Mouse (Mus musculus) forelimb bud, embryonic 11.5 days (tissue): ENCODE measurements at regions not wholly inside any gene's neighbourhood (a gene's known extent, or its start where the extent isn't known, plus 50 kb on each side); places are given as distances from the start of the nearest gene placed in this dataset.

Experiments used
- DNase-seq: peaks from one replicate; pipeline ENCODE4 v3.0.0-alpha.2; 2012; ENCODE audit warnings: low read depth, low spot score

DNA sequence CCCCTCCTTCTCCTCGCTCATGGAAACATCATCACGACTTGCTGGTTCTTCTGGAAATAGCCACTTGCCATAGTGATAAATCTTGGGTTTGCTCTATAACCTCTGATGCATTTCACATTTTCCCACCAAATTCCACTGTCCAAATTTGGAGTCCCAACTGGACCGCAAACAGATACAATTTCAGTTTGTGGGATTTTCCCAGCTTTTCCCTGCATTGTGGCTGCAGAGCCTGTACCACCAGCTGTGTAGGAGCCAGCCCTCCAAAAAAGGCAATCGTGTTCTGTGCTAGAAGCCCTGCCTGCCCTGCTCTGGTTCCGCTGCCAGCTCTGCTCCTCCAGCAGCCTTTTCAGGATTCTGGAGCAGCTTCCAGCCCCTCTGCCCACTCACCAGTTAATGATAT, 291.4 kb downstream of the Gsdmc2 start:
- no peak for DNase-seq

DNA sequence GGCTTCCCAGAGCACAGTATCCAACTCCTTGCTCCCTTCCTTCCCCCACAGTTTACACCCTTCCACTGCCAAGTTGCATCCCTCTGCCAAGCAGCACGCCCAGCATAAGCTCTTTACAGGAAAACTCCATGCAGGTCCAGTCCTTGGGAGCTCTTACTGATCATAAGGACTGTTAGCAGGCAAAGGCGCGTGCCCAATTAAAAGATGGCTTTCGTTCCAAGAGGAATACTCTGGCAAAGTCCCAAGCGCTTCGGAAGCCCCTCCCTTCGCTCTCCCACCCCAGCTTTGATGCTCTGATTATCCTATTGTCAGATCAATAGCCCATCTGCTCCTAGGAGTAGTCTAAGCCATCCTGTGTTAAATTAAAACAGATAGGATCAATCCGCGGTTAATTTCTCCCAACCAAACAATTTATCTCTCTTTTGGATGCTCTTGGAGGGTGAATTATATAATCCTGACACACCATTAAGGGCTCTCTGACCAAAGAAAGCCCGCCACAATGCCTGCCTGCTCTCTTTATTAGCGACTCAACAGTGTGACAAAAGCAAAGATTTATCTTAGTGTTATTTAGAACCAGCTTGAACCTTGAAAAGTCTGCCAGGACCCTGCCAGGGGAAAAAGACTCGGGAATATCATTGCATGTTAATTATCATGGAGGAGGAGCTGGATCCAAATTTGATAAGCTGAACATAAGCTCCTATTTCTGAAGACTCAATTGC, 312.5 kb downstream of the Gsdmc2 start:
- DNase-seq, result no peak

DNA sequence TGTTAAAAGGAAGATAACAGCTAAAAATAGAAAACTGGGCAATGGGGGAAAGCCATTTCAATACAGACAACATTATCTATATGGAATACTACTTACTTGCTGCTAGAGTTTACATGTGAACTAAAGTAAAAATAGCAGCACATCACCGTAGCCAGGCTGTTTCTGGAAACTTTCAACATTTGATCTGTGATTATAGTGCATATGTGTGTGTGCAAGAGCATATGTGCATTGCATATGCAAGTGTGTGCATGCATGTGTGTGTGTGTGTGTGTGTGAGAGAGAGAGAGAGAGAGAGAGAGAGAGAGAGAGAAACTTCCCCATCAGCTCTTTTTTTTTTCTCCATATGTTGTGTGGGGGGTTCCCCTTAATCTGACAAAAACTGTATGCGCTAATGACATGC, 317.7 kb downstream of the Gsdmc2 start:
- DNase-seq, result no peak

DNA sequence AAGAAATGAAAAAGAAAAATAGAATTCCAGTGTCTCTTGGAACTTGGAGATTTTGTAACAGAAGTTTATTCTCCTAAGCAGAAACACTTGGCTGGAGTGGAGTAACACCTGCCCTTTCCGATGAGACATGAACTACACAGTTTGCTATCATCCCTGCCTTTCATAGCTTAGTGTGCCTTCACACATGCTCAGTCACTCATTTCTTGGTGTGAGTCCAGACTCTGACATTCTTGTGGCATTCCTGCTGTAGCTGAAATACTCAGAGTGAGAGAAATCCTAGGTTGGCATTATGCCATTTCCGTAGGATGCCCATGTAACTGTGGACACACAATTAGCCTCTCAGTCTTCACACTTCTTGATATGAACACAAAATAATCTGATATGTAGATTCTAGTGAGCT, 318.2 kb downstream of the Gsdmc2 start:
- DNase-seq, result no peak

DNA sequence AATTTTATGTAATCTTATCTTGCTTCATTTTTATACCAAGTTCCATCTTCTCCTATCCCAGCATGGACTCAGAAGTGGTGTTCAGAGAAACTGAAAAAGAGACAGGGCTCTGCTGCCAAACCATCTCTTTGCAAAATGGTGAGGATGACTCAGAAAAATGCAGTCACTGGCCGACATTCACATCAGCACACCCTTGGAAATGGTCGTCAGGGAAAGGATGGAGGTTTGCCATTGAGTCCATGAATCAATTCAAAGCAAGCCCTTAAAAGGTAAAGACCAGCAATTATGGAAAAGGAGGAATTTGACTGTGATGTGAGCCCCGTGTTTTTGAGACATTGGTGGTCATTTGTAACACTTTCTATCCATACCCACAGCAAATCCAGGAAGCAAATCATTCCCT, 327.7 kb downstream of the Gsdmc2 start:
- no peak for DNase-seq

DNA sequence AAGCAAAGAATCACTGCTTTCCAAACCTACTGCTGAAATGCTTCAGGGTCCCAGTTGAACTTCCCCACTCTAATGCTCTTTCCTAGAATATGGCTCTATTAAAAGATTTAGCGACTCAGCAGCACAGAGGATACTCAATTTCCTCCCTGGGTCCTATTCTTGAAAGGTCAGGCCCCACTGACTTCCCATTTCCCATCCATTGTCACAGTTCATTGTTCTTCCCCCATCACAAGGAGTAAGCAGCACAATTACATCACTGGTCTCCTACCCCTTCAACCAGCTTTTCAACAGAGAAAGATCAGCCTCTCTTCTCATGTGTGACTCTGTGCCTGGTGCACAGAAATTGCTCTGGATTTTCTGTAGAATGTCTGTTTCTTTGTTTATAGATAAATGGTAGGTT, 344.5 kb downstream of the Gsdmc2 start:
- no peak for DNase-seq

DNA sequence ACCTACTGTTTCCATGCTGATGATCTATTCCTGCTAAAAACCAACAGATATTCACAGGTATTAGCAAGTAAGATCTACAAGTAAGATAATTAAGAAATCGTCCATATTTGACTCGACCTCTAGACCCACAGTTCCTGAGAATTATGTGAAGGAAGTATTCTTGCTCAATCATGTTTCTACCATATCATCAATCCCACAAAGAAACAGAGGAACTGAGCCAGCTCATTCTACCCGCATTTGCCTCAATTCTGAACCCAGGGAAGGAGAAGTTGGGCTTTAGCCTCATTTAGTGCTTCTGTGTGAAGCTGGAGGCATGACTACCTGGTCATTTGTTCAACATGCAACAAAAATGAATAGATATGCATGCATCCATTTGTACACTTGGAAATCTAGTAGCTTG, 346.5 kb downstream of the Gsdmc2 start:
- no peak for DNase-seq

DNA sequence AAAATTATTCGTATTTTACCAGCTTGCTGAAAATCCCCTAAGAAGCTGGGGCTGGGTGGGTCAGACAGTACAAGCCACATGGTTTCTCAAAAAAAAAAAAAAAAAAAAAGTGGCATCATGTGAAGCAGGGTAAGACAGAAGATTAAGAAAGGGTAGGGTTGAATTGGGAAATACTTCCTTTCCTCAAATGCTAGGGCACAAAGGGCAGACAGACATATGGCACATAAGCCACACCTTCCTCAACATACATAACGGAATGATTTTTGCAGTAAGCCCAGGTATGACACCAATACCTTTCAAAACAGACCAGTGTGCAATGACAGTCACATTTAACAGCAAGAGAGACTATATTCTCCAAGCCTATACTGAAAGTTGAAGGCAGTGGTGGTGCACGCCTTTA, 347.8 kb downstream of the Gsdmc2 start:
- no peak for DNase-seq

DNA sequence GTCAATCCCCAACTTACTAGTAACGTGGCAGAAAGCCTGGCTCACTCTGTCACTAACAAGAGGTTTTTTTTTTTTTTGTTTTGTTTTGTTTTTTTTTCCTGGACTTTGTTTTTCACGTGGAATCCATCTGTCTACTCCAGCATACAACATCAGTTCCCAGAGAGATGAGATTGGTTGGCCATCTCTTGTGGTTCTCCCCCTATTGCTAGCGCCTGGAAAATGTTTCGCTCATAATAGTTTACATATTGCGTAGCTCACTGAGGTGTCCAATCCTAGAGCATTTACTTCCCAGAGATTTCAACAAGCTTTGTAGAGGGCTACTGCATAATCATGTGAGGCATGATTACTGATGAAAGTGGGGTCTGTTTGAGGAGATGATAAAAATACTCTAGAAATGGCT, 360.1 kb downstream of the Gsdmc2 start:
- no peak for DNase-seq

DNA sequence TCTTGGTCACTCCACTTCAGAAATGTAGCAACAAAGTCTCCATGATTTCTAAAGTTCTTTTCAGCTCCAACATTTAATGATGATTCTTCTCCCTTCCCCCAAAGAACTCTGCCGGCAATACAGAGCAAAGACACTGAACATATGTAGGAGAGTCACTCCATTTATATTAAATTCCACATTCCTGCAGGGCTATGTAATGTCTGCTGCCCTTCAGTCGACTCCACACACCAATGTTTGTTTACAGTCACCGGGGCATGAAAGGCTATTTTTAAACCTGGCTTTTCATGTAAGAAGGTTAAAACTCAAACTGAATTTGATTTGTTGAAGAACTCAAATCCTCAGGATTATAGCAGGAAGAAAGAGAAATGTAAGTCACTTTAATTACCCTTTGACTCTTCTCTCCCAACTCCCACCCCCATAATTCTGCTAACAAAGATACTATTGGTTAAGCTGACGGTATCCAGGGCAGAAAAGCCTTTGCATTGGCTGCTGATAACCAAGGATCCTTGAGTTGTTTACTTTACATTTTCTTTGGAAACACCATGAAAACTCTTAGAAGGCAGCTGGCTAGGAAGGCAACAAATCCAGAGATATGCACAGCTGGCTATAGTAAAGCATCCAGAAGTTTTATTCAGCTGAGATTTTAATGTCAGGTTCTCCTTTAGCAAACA, 360.6 kb downstream of the Gsdmc2 start:
- peak; percentile 16 for DNase-seq

DNA sequence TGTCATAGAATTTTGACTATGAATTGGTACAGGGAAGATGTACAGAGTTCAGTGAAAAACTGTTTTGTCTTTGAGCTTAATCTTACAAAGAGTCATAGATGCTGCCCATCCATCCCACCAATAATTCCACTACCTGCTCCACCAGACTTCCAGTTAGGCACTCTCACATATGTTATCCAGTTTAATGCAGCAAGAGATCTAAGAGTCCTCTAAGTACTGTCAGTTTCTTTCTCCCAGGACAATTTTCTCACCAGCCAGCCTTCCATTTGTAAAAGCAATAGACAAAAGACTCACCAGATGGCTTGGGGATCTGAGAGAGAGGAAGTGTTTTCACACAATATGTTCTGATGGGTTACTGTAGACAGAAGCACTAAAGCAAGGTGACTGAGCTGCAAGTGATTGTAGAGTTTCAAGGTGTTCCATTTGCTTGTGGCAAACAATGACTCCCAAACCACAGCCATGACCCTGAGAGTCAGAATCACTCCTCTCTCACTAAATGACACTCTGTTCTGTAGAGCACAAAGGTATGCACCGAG, 365.6 kb downstream of the Gsdmc2 start:
- no peak for DNase-seq

DNA sequence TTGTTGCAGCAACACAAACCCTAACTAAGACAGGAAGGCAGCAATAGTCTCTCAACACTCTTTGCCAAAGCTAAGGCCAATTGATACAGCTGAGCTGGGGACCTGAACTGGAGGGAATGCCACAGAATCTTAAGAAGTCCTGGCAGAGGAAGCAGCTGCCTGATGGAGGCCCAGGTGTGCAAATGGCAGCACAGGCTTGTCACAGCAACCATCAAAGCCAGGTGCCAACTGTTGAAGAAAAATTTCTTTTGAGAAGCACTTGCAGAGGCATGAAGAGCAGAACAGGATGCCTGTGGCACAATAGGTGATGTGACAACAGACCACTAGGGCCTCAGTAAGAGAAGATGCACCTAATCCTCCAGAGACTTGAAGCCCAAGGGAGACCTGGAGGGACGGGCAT, 378.1 kb downstream of the Gsdmc2 start:
- DNase-seq, result no peak

DNA sequence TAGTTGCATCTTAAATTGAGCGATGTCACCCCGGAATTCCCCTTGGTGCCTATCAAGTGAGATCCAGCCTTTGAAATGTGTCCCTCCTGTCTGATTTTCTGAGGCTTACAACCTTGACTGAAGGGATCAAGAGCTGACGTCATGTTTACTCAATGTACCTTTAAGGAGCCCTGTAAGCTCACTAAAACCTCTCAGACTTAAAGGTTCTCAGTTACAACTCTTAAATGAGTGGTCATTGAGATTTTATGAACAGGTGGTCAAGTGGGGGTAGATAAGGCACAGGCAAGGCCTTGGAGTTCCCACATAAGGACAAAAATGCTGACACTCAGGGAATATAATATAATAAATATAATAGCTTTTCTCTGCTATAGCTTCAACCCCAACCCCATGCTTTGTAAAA, 392.4 kb downstream of the Gsdmc2 start:
- no peak for DNase-seq

DNA sequence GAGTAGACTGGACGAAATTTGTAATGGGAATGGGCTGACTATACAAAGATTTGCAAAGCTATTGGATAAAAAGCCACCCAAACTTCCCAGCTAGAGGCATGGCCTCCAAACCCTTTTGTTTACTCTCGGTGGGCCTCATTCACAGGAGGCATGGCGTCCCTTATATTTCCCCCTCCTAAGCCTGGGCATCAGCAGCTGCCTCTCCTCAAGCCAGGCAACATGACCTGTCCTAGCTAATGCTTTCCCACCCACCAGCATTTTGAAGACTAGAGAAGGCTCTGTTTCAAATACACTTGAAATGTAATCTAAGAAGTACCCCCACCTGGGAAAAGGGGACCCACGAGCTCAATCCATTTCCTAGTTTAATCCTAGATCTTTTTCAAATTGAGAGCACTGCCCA, 398.7 kb downstream of the Gsdmc2 start:
- DNase-seq, result no peak

DNA sequence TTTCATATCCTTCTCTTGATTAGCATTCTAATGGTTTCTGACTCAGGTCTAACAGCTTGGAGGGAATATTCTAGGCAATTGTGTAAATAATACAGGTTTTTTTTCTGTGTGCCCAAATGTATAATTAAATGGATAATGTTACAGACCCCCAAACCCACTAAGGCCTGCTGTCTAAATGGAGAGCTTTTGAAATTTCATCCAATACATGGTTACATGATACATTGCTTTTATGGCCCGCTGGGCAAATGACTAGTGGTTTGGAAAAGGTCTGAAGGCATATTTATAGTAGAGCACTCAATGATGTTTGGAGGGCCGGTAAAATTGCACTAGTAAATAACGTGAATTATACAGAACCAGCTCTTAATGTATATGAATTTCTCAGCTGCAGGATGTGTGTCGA, 400.0 kb downstream of the Gsdmc2 start:
- no peak for DNase-seq

DNA sequence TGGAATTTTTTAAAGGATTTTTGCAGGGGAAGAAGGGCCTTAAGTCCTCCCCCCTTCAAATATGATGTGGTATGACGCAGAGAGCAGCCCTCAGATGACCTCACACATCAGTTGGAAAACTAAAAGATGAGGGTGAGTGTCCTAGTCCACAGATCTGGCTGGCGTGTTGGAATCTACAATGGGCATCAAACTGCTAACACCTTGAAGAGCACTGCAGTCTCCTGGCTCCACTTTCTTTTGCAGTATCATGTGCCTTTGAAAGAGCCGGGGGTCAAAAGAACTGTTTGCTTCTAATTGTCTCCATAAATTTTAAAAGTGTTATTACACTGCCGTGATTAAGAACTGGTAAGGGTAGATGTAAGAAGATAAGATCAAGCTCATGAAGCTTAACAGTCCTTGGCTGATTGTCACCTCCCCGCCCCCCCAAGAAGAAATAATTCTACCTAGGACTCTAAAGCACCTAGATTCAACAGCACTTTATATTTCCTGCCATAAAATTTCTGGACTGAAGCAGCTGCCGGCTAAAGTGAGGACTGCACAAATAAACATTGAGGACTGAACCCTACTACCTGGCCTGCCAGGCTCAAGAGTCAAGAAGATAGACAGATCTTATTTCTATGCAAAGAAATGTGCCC, 402.7 kb downstream of the Gsdmc2 start:
- no peak for DNase-seq

DNA sequence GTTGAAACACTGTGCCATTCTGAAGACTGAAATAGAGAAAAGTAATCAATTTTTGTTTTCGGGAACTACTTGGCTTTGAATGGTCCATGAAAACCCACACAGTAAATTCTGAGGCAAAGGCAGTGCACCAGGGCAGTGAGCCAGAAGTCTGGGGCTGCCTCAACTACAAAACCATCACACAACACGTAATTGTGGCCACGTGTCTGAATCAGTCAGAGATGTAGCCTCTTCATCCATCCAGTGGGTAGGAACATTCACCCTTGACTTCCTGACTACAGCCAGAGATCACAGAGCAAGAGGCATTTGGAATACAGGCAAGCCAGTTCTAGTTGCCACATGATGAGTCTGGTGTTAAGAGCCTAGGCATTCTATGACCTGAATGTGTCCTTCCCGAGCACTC, 432.3 kb downstream of the Gsdmc2 start:
- DNase-seq, result no peak

DNA sequence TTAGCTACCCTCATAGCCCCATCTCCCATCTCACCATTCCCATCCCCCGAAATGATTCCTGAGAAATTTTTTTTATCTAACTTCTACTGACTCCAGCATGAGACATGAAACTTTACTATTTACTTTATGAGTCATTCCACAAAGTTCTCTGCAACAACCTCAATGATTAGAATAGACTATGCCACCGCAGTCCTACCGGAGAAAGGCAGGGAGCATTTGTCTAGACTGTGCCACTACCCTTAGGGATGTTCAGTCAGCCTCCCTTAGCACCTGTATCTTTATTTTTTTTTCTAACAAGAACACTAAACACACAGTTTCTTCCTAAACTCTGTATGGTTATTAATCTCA, 433.2 kb downstream of the Gsdmc2 start:
- no peak for DNase-seq

DNA sequence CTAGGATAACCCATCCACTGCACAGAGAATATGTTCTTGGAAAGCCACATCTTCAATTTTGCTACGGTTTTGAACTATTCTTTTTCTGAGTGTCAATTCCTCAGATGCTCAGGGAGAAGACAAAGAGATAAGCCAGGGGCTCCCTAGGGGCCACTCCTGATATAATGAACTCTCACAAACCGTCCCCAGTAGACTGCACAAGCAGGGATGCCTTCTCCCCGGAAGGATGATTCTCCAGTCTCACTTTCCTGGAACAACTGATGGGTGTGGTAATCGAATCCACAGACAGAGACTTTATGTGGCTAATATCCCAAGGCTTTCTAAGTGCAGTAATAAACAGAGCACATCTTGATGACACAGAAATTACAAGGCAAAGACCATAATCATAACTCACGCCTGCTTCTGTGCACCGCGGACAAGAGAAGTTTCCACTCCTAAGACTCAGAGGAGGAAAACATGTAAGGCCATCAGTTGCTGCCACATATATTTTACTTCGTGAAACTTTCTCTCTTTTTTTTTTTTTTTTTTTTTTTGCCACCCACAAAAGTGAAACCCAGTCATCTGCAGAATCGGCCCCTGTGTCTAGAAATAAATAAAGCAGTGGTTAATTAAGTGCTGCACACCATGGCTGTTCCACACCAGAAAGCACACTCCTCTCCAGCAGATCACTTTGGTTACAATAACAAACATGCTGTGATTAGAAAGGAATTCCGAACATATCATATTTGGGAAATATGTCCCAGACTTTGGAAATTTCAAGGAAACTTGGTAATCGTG, 433.8 kb downstream of the Gsdmc2 start:
- DNase-seq, result no peak

DNA sequence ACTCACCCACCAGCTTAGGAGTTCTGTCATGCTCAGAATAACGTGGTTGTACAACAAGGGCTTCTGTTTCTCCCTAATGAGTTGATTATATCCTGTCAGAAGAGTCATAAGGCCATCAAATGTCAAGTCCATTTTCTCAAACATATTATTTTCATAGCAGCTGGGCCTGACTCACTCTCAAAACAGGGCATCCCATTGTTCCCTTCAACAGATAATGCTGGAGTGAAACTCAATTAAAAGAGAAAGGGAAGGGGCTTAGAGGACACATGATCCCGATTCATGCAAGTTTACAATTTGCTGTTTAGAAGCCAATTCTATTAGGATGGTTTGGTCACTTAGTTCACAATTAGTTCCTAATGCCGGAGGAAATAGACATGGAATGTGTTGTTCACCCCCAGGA, 444.5 kb downstream of the Gsdmc2 start:
- no peak for DNase-seq

DNA sequence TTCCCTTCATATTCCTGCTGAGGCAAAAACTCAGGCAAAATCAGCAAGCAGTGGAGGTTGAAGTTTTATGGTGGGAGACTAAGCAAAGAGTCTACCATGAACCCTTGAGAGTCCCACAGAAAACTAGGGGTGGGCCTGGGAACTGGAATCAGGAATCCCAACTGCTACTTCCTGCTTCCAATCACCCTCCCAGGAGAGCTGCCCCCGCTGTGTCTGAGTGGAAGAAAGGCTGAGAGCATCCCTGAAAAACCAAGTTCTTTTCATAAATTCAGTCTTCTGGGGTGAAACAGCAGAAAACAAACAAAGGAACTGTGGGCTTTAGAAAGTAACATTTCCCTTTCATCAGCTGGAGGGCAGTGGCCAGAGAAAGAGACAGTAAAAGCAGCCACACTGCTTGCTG, 445.0 kb downstream of the Gsdmc2 start:
- DNase-seq, result no peak

DNA sequence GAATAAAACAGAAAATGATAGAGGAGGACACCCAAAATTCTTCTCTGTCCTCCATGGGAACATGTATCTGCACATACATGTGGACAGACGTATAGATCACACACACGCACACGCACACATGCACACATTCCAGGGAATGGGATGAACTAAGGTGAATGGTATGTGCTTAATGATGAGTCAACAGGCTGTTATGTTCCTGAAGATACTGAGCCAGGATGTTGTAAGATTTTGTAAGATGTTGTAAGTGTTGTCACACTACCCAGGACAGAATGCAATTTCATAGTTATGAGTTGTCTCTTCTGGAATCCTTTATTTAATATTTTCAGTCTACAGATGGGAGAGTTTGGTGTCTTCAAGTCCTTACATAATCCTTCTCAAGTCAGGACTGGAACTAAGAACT, 447.5 kb downstream of the Gsdmc2 start:
- DNase-seq, result no peak
